Mouse (Mus musculus): ENCODE measurements around the gene Cntnap2.

Gene Cntnap2

DNA sequence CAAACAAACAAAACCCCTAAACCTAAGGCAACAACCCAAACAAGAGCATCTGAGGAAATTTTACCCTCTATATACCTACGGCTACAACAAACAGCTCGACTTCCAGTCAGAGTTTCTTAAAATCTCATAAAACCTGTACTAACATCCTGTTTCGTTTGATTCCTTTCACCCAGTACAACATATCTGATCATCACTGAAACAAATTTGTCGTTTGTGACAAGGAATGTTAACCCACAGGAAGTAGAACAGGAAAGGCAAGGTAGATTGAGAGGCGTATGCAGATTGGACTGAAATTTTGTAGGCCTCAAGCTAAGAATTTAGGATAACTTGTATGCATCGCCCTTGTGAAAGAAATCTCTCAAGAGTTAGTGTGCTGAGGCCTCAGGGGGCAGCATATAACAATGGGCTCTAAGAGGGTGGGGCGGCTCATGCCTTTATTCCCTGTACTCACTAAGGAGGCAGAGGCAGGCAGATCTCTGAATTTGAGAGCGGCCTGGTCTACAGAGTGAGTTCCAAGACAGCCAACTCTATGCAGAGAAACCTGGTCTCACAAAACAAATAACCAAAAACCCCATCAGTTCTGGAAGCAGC, 2291.0 kb downstream of the Cntnap2 start:
- no peak for DNase-seq (ENCODE audit: low read depth, low spot score)
- Histone ChIP-seq H3K36me3 (ENCODE audit: control insufficient read depth, insufficient read depth, low read length, poor library complexity, severe bottlenecking) (no peaks in the 10 kb centered on the region), H3K27me3 (ENCODE audit: control insufficient read depth, insufficient read depth, low read length, poor library complexity, severe bottlenecking) (no peaks in the 10 kb centered on the region)

Data from splenic B cell, adult 2 months (primary cell).